8 mouse cellular contexts compared by ENCODE assay signal in the genomic region with DNA sequence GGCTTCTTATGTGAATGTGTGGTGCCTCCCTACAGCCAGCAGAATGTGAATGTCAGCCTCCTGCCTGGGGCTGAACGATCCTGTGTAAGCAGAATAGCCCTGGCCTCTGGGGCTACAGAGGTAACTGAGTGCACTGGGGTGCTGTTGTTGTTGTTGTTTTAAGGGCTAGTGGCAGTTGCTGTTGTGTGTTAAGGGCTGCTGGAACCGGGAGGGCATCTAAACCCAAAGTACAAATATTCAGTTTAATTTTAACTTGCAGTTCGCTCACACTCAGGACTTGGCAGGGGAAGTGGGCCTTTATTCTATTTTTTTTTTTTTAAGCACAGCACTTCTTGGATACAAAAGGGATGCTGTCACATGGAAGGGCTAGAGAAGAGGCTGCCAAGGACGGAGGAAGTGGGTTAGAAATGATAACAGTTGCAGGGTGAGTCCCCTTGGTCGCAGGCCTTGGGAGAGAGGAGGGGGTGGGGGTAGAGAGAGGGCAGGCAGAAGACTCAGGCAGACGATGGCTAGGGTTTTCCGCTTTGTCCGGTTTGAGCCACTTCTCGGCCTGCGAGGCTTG. TPM values are rescaled to one million over a fixed set of nuclear protein-coding genes. Genes with fewer than 3 reads are reported as not detected.
A peak's percentile ranks its signal among the peaks of the same experiment; 100 is the strongest.
DNase-seq lines count a peak whose midpoint lies in the region; ATAC-seq lines count a peak whose summit lies in the region.

No protein-coding gene starts in this region.

- H3K4me1 ChIP-seq in limb, embryonic 12.5 days (replicated peaks), result peaks cover 83% of the 10 kb centered on the region
- peaks cover 89% of the 10 kb centered on the region for H3K4me1 ChIP-seq in limb, embryonic 10.5 days
- H3K4me1 ChIP-seq in hindbrain, embryonic 12.5 days, result peaks cover 90% of the 10 kb centered on the region
- peaks cover 94% of the 10 kb centered on the region for H3K4me1 ChIP-seq in liver, embryonic 15.5 days (replicated peaks)

- no peaks in the 10 kb centered on the region for H3K27me3 ChIP-seq in limb, embryonic 12.5 days
- no peaks in the 10 kb centered on the region for H3K27me3 ChIP-seq in limb, embryonic 10.5 days (ENCODE audit: low read depth, poor library complexity, severe bottlenecking)
- H3K27me3 ChIP-seq in hindbrain, embryonic 12.5 days, result no peaks in the 10 kb centered on the region
- no peaks in the 10 kb centered on the region for H3K27me3 ChIP-seq in liver, embryonic 15.5 days

- no peak for DNase-seq in limb, embryonic 10.5 days (ENCODE audit: low spot score)
- peak; percentile 68 for DNase-seq in brain, adult 2 months (ENCODE audit: low read depth, low spot score)
- no peak for DNase-seq in frontal cortex, adult 2 months (ENCODE audit: extremely low spot score in 1 of 2, low spot score in 1 of 2)
- no peak for DNase-seq in thymus, postnatal 10 days (ENCODE audit: low spot score in 2 of 2)
- DNase-seq in ovary, postnatal 36 days (ENCODE audit: low spot score), result no peak

- H3K4me2 ChIP-seq in limb, embryonic 12.5 days, result 0 out of 2 replicates have a peak overlapping the region, but pooled peaks have one; percentile 8
- no peak overlapping the region for H3K4me2 ChIP-seq in hindbrain, embryonic 12.5 days (replicated peaks)
- 0 out of 2 replicates have a peak overlapping the region, but pooled peaks have one; percentile 10 for H3K4me2 ChIP-seq in liver, embryonic 15.5 days

- no peak overlapping the region for H3K9ac ChIP-seq in limb, embryonic 12.5 days (replicated peaks)
- no peak overlapping the region for H3K9ac ChIP-seq in hindbrain, embryonic 12.5 days
- no peak overlapping the region for H3K9ac ChIP-seq in liver, embryonic 15.5 days

- H3K9me3 ChIP-seq in limb, embryonic 12.5 days, result no peaks in the 10 kb centered on the region
- no peaks in the 10 kb centered on the region for H3K9me3 ChIP-seq in limb, embryonic 10.5 days (replicated peaks)
- no peaks in the 10 kb centered on the region for H3K9me3 ChIP-seq in hindbrain, embryonic 12.5 days (replicated peaks)
- H3K9me3 ChIP-seq in liver, embryonic 15.5 days (replicated peaks), result no peaks in the 10 kb centered on the region

- no peak overlapping the region for H3K4me3 ChIP-seq in limb, embryonic 12.5 days (replicated peaks)
- no peak overlapping the region for H3K4me3 ChIP-seq in limb, embryonic 10.5 days
- H3K4me3 ChIP-seq in hindbrain, embryonic 12.5 days, result no peak overlapping the region
- no peak overlapping the region for H3K4me3 ChIP-seq in liver, embryonic 15.5 days (replicated peaks)

- peak overlapping the region; percentile 45; the same call in 1 of the 2 replicates for H3K27ac ChIP-seq in limb, embryonic 12.5 days
- H3K27ac ChIP-seq in limb, embryonic 10.5 days, result no peak overlapping the region
- H3K27ac ChIP-seq in hindbrain, embryonic 12.5 days, result 0 out of 2 replicates have a peak overlapping the region, but pooled peaks have one; percentile 5
- peak overlapping the region; percentile 60 for H3K27ac ChIP-seq in liver, embryonic 15.5 days (replicated peaks)

- no peak for ATAC-seq in limb, embryonic 12.5 days (ENCODE audit: insufficient number of reproducible peaks, insufficient read depth, low FRiP score, low TSS enrichment, low read depth)
- ATAC-seq in hindbrain, embryonic 12.5 days (ENCODE audit: low FRiP score), result no peak
- ATAC-seq in liver, embryonic 15.5 days (ENCODE audit: insufficient read depth), result no peak

- 66% methylated on average over 10 of the region's 10 CpGs for WGBS in limb, embryonic 12.5 days
- 67% methylated on average over 10 of the region's 10 CpGs for WGBS in limb, embryonic 10.5 days
- WGBS in hindbrain, embryonic 12.5 days, result 52% methylated on average over 10 of the region's 10 CpGs
- whole genome bisulfite sequencing in liver, embryonic 15.5 days (ENCODE audit: insufficient replicate concordance), result 11% methylated on average over 10 of the region's 10 CpGs

- H3K36me3 ChIP-seq in limb, embryonic 12.5 days, result peaks cover 28% of the 10 kb centered on the region
- peaks cover 45% of the 10 kb centered on the region for H3K36me3 ChIP-seq in limb, embryonic 10.5 days
- H3K36me3 ChIP-seq in hindbrain, embryonic 12.5 days, result 0 out of 2 replicates have a peak, but pooled peaks cover 5% of the 10 kb centered on the region
- peaks cover 6% of the 10 kb centered on the region for H3K36me3 ChIP-seq in liver, embryonic 15.5 days (replicated peaks)

RNA-seq across cellular contexts. Expression of gene Anp32a, which starts 26.5 kb away (rescaled TPM):
- polyA plus RNA-seq in limb, embryonic 12.5 days (2016; fragmentation: Nextera tagmentation; extraction: Ambion mirVana), result 231 and 240 TPM in 2 replicates
- polyA plus RNA-seq in limb, embryonic 10.5 days (2016; fragmentation: Nextera tagmentation; extraction: Ambion mirVana), result 240 and 246 TPM in 2 replicates
- polyA plus RNA-seq in hindbrain, embryonic 12.5 days (2016; fragmentation: Nextera tagmentation; extraction: Ambion mirVana), result 166 and 171 TPM in 2 replicates
- 48.5 and 63.7 TPM in 2 replicates for polyA plus RNA-seq in liver, embryonic 15.5 days (2015; fragmentation: Nextera tagmentation; extraction: Ambion mirVana)
- polyA plus RNA-seq in frontal cortex, adult 2 months (2012; rRNA removed), result 608 and 638 TPM in 2 replicates
